Mouse (Mus musculus) adrenal gland, postnatal 0 days (tissue): ENCODE results near the gene Col6a6. TPM values are rescaled to one million over a fixed set of nuclear protein-coding genes. Genes with fewer than 3 reads are reported as not detected.

Experiments
- polyA plus RNA-seq: library from polyadenylated mRNA; unstranded; fragments of >200 nt; fragmentation: Nextera tagmentation; extraction: Ambion mirVana; gene quantifications from 2 replicates; pipeline ENCODE4 v1.2.1, GENCODE M21; 2015

Col6a6 gene
- 2.4 and 2.7 TPM in 2 replicates for polyA plus RNA-seq

DNA sequence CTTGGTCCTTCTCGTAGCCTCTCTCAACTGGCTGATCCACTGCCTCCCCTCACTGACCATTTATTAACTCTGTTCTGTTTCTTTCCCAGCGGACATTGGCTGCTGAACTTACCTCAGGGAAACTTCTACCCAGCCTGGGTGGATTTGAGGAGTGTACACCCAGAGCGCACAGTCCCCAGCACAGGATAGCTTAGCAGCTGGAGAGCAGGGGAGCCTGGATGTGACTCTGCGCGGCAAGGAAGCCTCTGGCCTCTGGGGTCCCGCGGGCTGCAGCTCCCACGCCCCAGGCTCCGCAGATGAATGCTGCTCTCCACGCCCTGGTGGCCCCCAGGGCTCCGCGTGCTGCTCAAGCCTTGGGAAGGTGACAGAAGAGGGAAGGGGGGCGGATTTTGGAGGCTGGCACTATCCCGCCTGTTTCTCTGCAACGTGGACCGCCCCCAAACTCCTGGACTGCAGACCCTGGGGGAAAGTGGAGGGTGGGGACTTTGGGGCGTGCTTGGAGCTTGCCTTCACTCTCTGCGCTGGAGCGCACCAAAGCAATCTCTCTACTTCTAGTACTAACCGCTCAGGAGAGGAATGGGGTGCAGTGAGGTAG is at the start of gene Col6a6:
Gene Col6a6, minus strand, starts transcription at position 370 of the 595 bp plus-strand sequence.

DNA sequence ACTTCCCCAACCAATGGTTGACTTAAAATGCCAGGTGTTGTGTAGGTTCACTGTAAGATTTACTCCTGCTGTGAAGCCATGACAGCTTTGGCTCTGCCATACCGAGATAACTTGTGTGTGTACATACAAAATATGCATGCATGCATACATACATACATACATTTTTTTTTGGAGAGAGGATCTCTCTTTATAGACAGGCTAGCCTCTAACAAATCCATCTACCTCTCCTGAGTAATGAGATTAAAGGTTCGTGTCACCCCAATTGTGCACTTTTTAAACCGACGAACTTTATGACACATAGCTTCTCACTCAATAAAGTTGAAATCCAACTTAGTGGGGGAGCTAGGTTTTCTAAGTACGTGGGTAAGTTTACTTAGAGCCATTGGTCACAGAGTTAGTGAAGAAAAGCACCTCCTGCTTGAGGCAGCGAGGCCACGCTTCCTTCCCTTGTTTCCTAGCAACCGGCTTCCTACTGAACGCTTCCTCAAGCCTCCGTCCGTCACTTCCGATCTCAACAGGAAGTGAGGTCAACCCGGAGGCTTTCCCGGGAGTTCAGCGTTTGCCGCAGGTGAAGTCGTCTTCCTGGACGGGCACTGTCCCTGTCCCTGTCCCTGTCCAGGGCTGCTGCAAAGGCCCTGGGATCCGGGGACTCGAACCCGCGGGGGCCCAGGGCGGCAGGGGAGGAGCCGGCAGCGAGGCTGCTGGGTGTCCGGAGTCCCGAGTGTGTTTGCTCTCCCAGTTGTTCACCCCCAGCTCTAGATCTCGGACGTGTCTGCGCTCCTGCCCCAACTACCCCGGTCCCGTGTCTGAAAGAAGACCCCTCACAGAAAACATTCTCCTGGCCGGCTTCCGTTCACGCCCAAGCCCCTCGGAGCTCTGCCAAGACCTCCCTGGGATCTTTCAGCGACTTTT is 185.2 kb downstream of the Col6a6 start, which contains the start of gene Pik3r4:
Gene Pik3r4, plus strand, starts transcription at position 519 of the 912 bp plus-strand sequence.

Other genes with a start within 250 kb of the Col6a6 start
- gene Pik3r4, start 185.2 kb downstream of the Col6a6 start, polyA plus RNA-seq, result 14.2 and 16.4 TPM in 2 replicates
- 1.3 and 1.8 TPM in 2 replicates for gene Col6a5, start 132.5 kb upstream of the Col6a6 start, polyA plus RNA-seq